Mouse (Mus musculus): ENCODE measurements at regions not wholly inside any gene's neighbourhood (a gene's known extent, or its start where the extent isn't known, plus 50 kb on each side); places are given as distances from the start of the nearest gene placed in this dataset.

GRCm38 (mm10) chr9:43600396-43600795 lies 143.4 kb upstream of the Nectin1 start:
- no peaks in the 10 kb centered on the region for H3K27me3 ChIP-seq (ENCODE audit: control insufficient read depth, insufficient read depth, low read length)
- TF ChIP-seq POLR2A (IDR thresholded peaks at IDR 0.05; ENCODE audit: control insufficient read depth, low read depth, low read length) (no peak), CTCF (IDR thresholded peaks at IDR 0.05; ENCODE audit: control insufficient read depth, insufficient read depth, insufficient replicate concordance, low read depth, low read length) (no peak)

GRCm38 (mm10) chr9:43617632-43618031 lies 126.2 kb upstream of the Nectin1 start:
- Histone ChIP-seq H3K4me3 (ENCODE audit: control insufficient read depth, low read depth, low read length) (no peak overlapping the region), H3K4me1 (ENCODE audit: control insufficient read depth, insufficient read depth, low read length) (no peaks in the 10 kb centered on the region), H3K27ac (ENCODE audit: control insufficient read depth, insufficient read depth, low read depth, low read length) (no peak overlapping the region), H3K36me3 (ENCODE audit: control insufficient read depth, insufficient read depth, low read length) (no peaks in the 10 kb centered on the region), H3K27me3 (ENCODE audit: control insufficient read depth, insufficient read depth, low read length) (no peaks in the 10 kb centered on the region)
- TF ChIP-seq POLR2A (IDR thresholded peaks at IDR 0.05; ENCODE audit: control insufficient read depth, low read depth, low read length), result no peak
- TF ChIP-seq CTCF (IDR thresholded peaks at IDR 0.05; ENCODE audit: control insufficient read depth, insufficient read depth, insufficient replicate concordance, low read depth, low read length), result no peak

More at GRCm38 (mm10) chr9:43600396-43600795, 143.4 kb upstream of the Nectin1 start:
- Histone ChIP-seq H3K27ac (ENCODE audit: control insufficient read depth, insufficient read depth, low read depth, low read length) (no peak overlapping the region), H3K4me1 (ENCODE audit: control insufficient read depth, insufficient read depth, low read length) (no peaks in the 10 kb centered on the region), H3K36me3 (ENCODE audit: control insufficient read depth, insufficient read depth, low read length) (no peaks in the 10 kb centered on the region), H3K4me3 (ENCODE audit: control insufficient read depth, low read depth, low read length) (no peak overlapping the region)

GRCm38 (mm10) chr9:43627558-43627957 lies 116.2 kb upstream of the Nectin1 start:
- no peaks in the 10 kb centered on the region for H3K4me1 ChIP-seq (ENCODE audit: control insufficient read depth, insufficient read depth, low read length)
- TF ChIP-seq CTCF (IDR thresholded peaks at IDR 0.05; ENCODE audit: control insufficient read depth, insufficient read depth, insufficient replicate concordance, low read depth, low read length) (no peak), POLR2A (IDR thresholded peaks at IDR 0.05; ENCODE audit: control insufficient read depth, low read depth, low read length) (no peak)
- H3K27me3 ChIP-seq (ENCODE audit: control insufficient read depth, insufficient read depth, low read length), result no peaks in the 10 kb centered on the region
- no peak overlapping the region for H3K4me3 ChIP-seq (ENCODE audit: control insufficient read depth, low read depth, low read length)
- H3K36me3 ChIP-seq (ENCODE audit: control insufficient read depth, insufficient read depth, low read length), result no peaks in the 10 kb centered on the region
- no peak overlapping the region for H3K27ac ChIP-seq (ENCODE audit: control insufficient read depth, insufficient read depth, low read depth, low read length)

- no peaks in the 10 kb centered on the region for H3K36me3 ChIP-seq (ENCODE audit: control insufficient read depth, insufficient read depth, low read length)
- TF ChIP-seq POLR2A (IDR thresholded peaks at IDR 0.05; ENCODE audit: control insufficient read depth, low read depth, low read length) (no peak), CTCF (IDR thresholded peaks at IDR 0.05; ENCODE audit: control insufficient read depth, insufficient read depth, insufficient replicate concordance, low read depth, low read length) (no peak)
- H3K4me1 ChIP-seq (ENCODE audit: control insufficient read depth, insufficient read depth, low read length), result no peaks in the 10 kb centered on the region
- no peak overlapping the region for H3K27ac ChIP-seq (ENCODE audit: control insufficient read depth, insufficient read depth, low read depth, low read length)
- H3K27me3 ChIP-seq (ENCODE audit: control insufficient read depth, insufficient read depth, low read length), result no peaks in the 10 kb centered on the region
- no peak overlapping the region for H3K4me3 ChIP-seq (ENCODE audit: control insufficient read depth, low read depth, low read length)
These were observed 115.0 kb upstream of the Nectin1 start for GRCm38 (mm10) chr9:43628786-43629185.

GRCm38 (mm10) chr9:43636372-43636965 lies 107.3 kb upstream of the Nectin1 start:
- TF ChIP-seq CTCF (IDR thresholded peaks at IDR 0.05; ENCODE audit: control insufficient read depth, insufficient read depth, insufficient replicate concordance, low read depth, low read length), result no peak
- no peak for TF ChIP-seq POLR2A (IDR thresholded peaks at IDR 0.05; ENCODE audit: control insufficient read depth, low read depth, low read length)
- no peak overlapping the region for H3K27ac ChIP-seq (ENCODE audit: control insufficient read depth, insufficient read depth, low read depth, low read length)
- H3K36me3 ChIP-seq (ENCODE audit: control insufficient read depth, insufficient read depth, low read length), result no peaks in the 10 kb centered on the region
- H3K4me3 ChIP-seq (ENCODE audit: control insufficient read depth, low read depth, low read length), result no peak overlapping the region
- no peaks in the 10 kb centered on the region for H3K4me1 ChIP-seq (ENCODE audit: control insufficient read depth, insufficient read depth, low read length)
- H3K27me3 ChIP-seq (ENCODE audit: control insufficient read depth, insufficient read depth, low read length), result no peaks in the 10 kb centered on the region

GRCm38 (mm10) chr9:43658186-43658585 lies 85.6 kb upstream of the Nectin1 start:
- no peaks in the 10 kb centered on the region for H3K4me1 ChIP-seq (ENCODE audit: control insufficient read depth, insufficient read depth, low read length)
- TF ChIP-seq CTCF (IDR thresholded peaks at IDR 0.05; ENCODE audit: control insufficient read depth, insufficient read depth, insufficient replicate concordance, low read depth, low read length), result no peak
- no peak for TF ChIP-seq POLR2A (IDR thresholded peaks at IDR 0.05; ENCODE audit: control insufficient read depth, low read depth, low read length)
- H3K4me3 ChIP-seq (ENCODE audit: control insufficient read depth, low read depth, low read length), result no peak overlapping the region
- H3K27me3 ChIP-seq (ENCODE audit: control insufficient read depth, insufficient read depth, low read length), result no peaks in the 10 kb centered on the region
- no peaks in the 10 kb centered on the region for H3K36me3 ChIP-seq (ENCODE audit: control insufficient read depth, insufficient read depth, low read length)
- H3K27ac ChIP-seq (ENCODE audit: control insufficient read depth, insufficient read depth, low read depth, low read length), result no peak overlapping the region

GRCm38 (mm10) chr9:43659237-43659636 lies 84.5 kb upstream of the Nectin1 start:
- Histone ChIP-seq H3K4me1 (ENCODE audit: control insufficient read depth, insufficient read depth, low read length) (no peaks in the 10 kb centered on the region), H3K27ac (ENCODE audit: control insufficient read depth, insufficient read depth, low read depth, low read length) (no peak overlapping the region), H3K27me3 (ENCODE audit: control insufficient read depth, insufficient read depth, low read length) (no peaks in the 10 kb centered on the region), H3K4me3 (ENCODE audit: control insufficient read depth, low read depth, low read length) (no peak overlapping the region), H3K36me3 (ENCODE audit: control insufficient read depth, insufficient read depth, low read length) (no peaks in the 10 kb centered on the region)
- no peak for TF ChIP-seq POLR2A (IDR thresholded peaks at IDR 0.05; ENCODE audit: control insufficient read depth, low read depth, low read length)
- TF ChIP-seq CTCF (IDR thresholded peaks at IDR 0.05; ENCODE audit: control insufficient read depth, insufficient read depth, insufficient replicate concordance, low read depth, low read length), result no peak
